Mouse (Mus musculus) forebrain, embryonic 16.5 days (tissue): Measurements from ENCODE around the gene Dhrs13. TPM values are rescaled to one million over a fixed set of nuclear protein-coding genes. Genes with fewer than 3 reads are reported as not detected.

Source experiments
- ATAC-seq: fragments of 200-750 bp; cut with Nextera tagmentation; 2 replicates; pipeline ENCODE4 v1.8.0; 2017; ENCODE audit warnings: mild to moderate bottlenecking, moderate library complexity
- H3K27ac ChIP-seq: fragments of 300-500 bp; sonication (generic); 2 replicates; pipeline ENCODE4 v1.5.1; 2014; ENCODE audit warnings: low read length, control low read depth
- H3K27me3 ChIP-seq: fragments of 300-500 bp; sonication (generic); replicated peaks from 2 replicates; pipeline ENCODE4 v1.6.1; 2014; ENCODE audit warnings: low read length; ENCODE audit not compliant: control insufficient read depth, insufficient read depth
- H3K36me3 ChIP-seq: fragments of 300-500 bp; sonication (generic); 2 replicates; pipeline ENCODE4 v1.6.1; 2014; ENCODE audit not compliant: control insufficient read depth, insufficient read depth
- H3K4me1 ChIP-seq: fragments of 300-500 bp; sonication (generic); replicated peaks from 2 replicates; pipeline ENCODE4 v1.6.1; 2014; ENCODE audit warnings: low read length; ENCODE audit not compliant: control insufficient read depth, insufficient read depth
- H3K4me2 ChIP-seq: fragments of 300-500 bp; sonication (generic); 2 replicates; pipeline ENCODE4 v1.6.1; 2014; ENCODE audit warnings: mild to moderate bottlenecking, low read length, control low read depth
- H3K4me3 ChIP-seq: fragments of 300-500 bp; sonication (generic); replicated peaks from 2 replicates; pipeline ENCODE4 v1.5.1; 2014; ENCODE audit warnings: mild to moderate bottlenecking, low read length, control low read depth
- H3K9ac ChIP-seq: fragments of 300-500 bp; sonication (generic); replicated peaks from 2 replicates; pipeline ENCODE4 v1.6.1; 2014; ENCODE audit warnings: low read depth, low read length, control low read depth
- H3K9me3 ChIP-seq: fragments of 300-500 bp; sonication (generic); 2 replicates; pipeline ENCODE4 v1.6.1; 2016; ENCODE audit warnings: low read length; ENCODE audit not compliant: control insufficient read depth
- WGBS: fragments of 180-500 bp; shearing (Covaris S2); extraction: QIAGEN DNeasy Blood & Tissue Kit; methylation state at CpG from one replicate; pipeline ENCODE4 v1.1.7; 2014; 5-methylcytosine and 5-hydroxymethylcytosine counted together
- polyA plus RNA-seq: library from polyadenylated mRNA; unstranded; fragments of >200 nt; fragmentation: Nextera tagmentation; extraction: Ambion mirVana; gene quantifications from 2 replicates; pipeline ENCODE4 v1.2.1, GENCODE M21; 2015

Dhrs13 gene
- polyA plus RNA-seq, result 29.5 and 33.8 TPM in 2 replicates

GRCm38 (mm10) chr11:78031947-78032808 is at the start of gene Dhrs13:
Dhrs13 (plus strand) TSS chr11:78032280.
- Histone ChIP-seq H3K4me2 (peak within 1 kb of the TSS; percentile 75), H3K4me1 (peaks cover 19% of the 10 kb centered on the region), H3K4me3 (peak within 1 kb of the TSS; percentile 74), H3K9me3 (no peaks in the 10 kb centered on the region), H3K36me3 (peaks cover 19% of the 10 kb centered on the region), H3K27ac (peak within 1 kb of the TSS; percentile 91), H3K27me3 (no peaks in the 10 kb centered on the region), H3K9ac (peak within 1 kb of the TSS; percentile 87)
- peak; percentile 90 for ATAC-seq
- under 1% methylated on average over 96 of the region's 96 CpGs for WGBS

- peak within 1 kb of the TSS; percentile 99 for H3K27ac ChIP-seq
- peak within 1 kb of the TSS; percentile 67 for H3K4me3 ChIP-seq
- H3K36me3 ChIP-seq, result peaks cover 13% of the 10 kb centered on the region
- peak within 1 kb of the TSS; percentile 85 for H3K4me2 ChIP-seq
- no peaks in the 10 kb centered on the region; the same call in 1 of the 2 replicates for H3K27me3 ChIP-seq
- H3K9me3 ChIP-seq, result no peaks in the 10 kb centered on the region
- H3K4me1 ChIP-seq, result peaks cover 20% of the 10 kb centered on the region
- peak within 1 kb of the TSS; percentile 70 for H3K9ac ChIP-seq
- peak; percentile 84 for ATAC-seq
- WGBS, result under 1% methylated on average over 54 of the region's 62 CpGs
These were observed 49.6 kb upstream of the Dhrs13 start, which contains the start of gene Phf12 for GRCm38 (mm10) chr11:77982441-77982905. Phf12 (plus strand) TSS chr11:77982754.

- peaks cover 20% of the 10 kb centered on the region for H3K4me1 ChIP-seq
- H3K27ac ChIP-seq, result peak overlapping the region; percentile 99
- no peaks in the 10 kb centered on the region for H3K9me3 ChIP-seq
- H3K9ac ChIP-seq, result peak overlapping the region; percentile 70
- ATAC-seq, result no peak
- no peaks in the 10 kb centered on the region for H3K27me3 ChIP-seq
- peak overlapping the region; percentile 67 for H3K4me3 ChIP-seq
- H3K4me2 ChIP-seq, result peak overlapping the region; percentile 85
- H3K36me3 ChIP-seq, result peaks cover 6% of the 10 kb centered on the region; the same call in 1 of the 2 replicates
- under 1% methylated on average over 24 of the region's 32 CpGs for WGBS
These were observed 48.7 kb upstream of the Dhrs13 start for GRCm38 (mm10) chr11:77983191-77983936.

GRCm38 (mm10) chr11:77983937-77984835 is 47.9 kb upstream of the Dhrs13 start:
- Histone ChIP-seq H3K4me2 (peak overlapping the region; percentile 85), H3K4me1 (peaks cover 20% of the 10 kb centered on the region), H3K27ac (peak overlapping the region; percentile 99), H3K36me3 (peaks cover 4% of the 10 kb centered on the region; the same call in 1 of the 2 replicates), H3K4me3 (peak overlapping the region; percentile 67), H3K9ac (peak overlapping the region; percentile 70), H3K27me3 (no peaks in the 10 kb centered on the region), H3K9me3 (no peaks in the 10 kb centered on the region)
- 0% methylated on average over 51 of the region's 63 CpGs for WGBS
- ATAC-seq, result no peak

GRCm38 (mm10) chr11:77984836-77985231 is 47.2 kb upstream of the Dhrs13 start:
- H3K4me3 ChIP-seq, result peak overlapping the region; percentile 67
- WGBS, result 0% methylated on average over 13 of the region's 13 CpGs

GRCm38 (mm10) chr11:77985541-77986065 is 46.5 kb upstream of the Dhrs13 start:
- Histone ChIP-seq H3K4me3 (peak overlapping the region; percentile 67), H3K27me3 (no peaks in the 10 kb centered on the region), H3K27ac (peak overlapping the region; percentile 99), H3K4me1 (peaks cover 15% of the 10 kb centered on the region), H3K4me2 (peak overlapping the region; percentile 85), H3K9me3 (no peaks in the 10 kb centered on the region), H3K36me3 (peaks cover 7% of the 10 kb centered on the region; the same call in 1 of the 2 replicates), H3K9ac (peak overlapping the region; percentile 70)
- ATAC-seq, result no peak
- 71% methylated on average over 3 of the region's 3 CpGs for WGBS

More at GRCm38 (mm10) chr11:77984836-77985231, 47.2 kb upstream of the Dhrs13 start:
- Histone ChIP-seq H3K4me2 (peak overlapping the region; percentile 85), H3K4me1 (peaks cover 20% of the 10 kb centered on the region), H3K27me3 (no peaks in the 10 kb centered on the region), H3K9me3 (no peaks in the 10 kb centered on the region), H3K36me3 (peaks cover 7% of the 10 kb centered on the region; the same call in 1 of the 2 replicates), H3K27ac (peak overlapping the region; percentile 99), H3K9ac (peak overlapping the region; percentile 70)
- no peak for ATAC-seq

- no peak overlapping the region for H3K4me3 ChIP-seq
- no peaks in the 10 kb centered on the region for H3K9me3 ChIP-seq
- H3K9ac ChIP-seq, result no peak overlapping the region
- no peak overlapping the region for H3K4me2 ChIP-seq
- H3K27me3 ChIP-seq, result no peaks in the 10 kb centered on the region
- peaks cover 7% of the 10 kb centered on the region; the same call in 1 of the 2 replicates for H3K36me3 ChIP-seq
- WGBS, result 80% methylated on average over 13 of the region's 13 CpGs
- H3K27ac ChIP-seq, result no peak overlapping the region
- peaks cover 10% of the 10 kb centered on the region for H3K4me1 ChIP-seq
- ATAC-seq, result no peak
These were observed 42.9 kb upstream of the Dhrs13 start for GRCm38 (mm10) chr11:77989071-77989690.

- Histone ChIP-seq H3K27me3 (no peaks in the 10 kb centered on the region), H3K9ac (no peak overlapping the region), H3K4me2 (no peak overlapping the region), H3K9me3 (no peaks in the 10 kb centered on the region), H3K36me3 (no peaks in the 10 kb centered on the region), H3K4me1 (no peaks in the 10 kb centered on the region), H3K27ac (no peak overlapping the region), H3K4me3 (no peak overlapping the region)
- ATAC-seq, result no peak
- WGBS, result 48% methylated on average over 1 of the region's 1 CpGs
These were observed 36.5 kb upstream of the Dhrs13 start for GRCm38 (mm10) chr11:77995556-77995955.
